Mouse (Mus musculus) monocyte, adult 2 months (primary cell): ENCODE data around the gene Metap1d.

Experiments
- DNase-seq, 2 experiments: peaks; one replicate each; pipeline ENCODE4 v3.0.0; 2022; ENCODE audit warnings: low spot score in 2 of 2, low read depth in 1 of 2

Metap1d gene

GRCm38 (mm10) chr2:71543948-71544347, 90.9 kb downstream of the Metap1d start:
- DNase-seq = no peak

- no peak for DNase-seq
Measured at GRCm38 (mm10) chr2:71544391-71545285, 91.6 kb downstream of the Metap1d start.

DNA sequence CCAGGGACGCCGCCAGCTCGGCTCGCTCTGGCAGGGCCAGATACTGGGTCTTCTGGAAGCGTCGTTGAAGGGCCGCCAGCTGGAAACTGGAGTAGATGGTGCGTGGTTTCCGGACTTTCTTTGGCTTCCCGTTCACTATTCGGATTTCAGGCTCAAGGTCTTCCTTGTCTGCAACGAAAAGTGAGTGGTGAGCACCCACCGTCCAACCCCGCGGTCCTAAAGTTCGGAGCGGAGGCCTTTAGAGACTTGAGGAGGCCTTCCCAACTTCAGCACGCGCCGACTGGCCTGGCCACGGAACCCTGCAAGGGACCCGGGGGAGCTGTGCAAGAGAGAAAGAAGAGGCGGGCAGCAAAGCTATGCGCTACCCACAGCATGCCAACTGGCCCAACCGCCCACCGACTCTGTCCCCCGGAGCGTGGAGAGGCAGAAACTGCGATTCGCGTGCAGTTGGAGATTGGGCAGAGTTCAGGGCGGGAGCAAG, 92.4 kb downstream of the Metap1d start:
- no peak for DNase-seq

DNA sequence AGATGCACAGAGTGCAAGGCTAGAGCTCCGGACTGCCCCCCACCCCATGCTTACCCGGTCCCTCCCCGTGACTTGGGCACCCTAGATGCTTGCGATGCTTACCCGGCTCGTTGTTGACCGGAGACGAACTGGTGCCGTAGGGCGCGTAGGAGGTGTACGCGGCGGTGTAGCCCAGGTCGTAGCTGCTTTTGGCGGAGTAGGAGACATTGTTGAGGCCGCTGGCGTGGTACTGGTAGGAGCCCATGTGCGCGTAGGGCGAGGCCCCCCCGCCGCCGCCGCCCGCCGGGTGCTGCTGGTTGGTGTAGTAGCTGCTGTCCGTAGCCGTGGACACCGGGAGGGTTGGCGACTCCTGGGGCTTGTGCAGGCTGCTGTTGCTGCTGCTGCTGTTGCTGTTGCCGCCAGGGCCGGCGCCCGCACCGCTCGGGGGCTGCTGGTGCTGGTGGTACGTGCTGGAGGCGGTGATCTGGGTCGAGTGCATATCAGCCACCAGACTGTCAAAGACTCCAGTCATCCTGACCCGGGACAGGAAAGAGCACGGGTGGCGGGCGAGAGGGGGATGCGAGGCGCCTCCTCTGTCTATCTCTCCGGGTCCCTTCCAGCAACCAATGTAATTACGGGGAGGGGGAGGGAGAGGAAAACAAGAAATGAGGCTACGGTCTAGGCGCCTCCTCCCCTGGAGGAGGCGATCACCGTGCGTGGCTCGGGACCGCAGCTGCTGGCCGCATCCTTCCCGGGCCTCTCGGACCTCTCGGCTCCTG, 93.0 kb downstream of the Metap1d start:
- DNase-seq = no peak

DNA sequence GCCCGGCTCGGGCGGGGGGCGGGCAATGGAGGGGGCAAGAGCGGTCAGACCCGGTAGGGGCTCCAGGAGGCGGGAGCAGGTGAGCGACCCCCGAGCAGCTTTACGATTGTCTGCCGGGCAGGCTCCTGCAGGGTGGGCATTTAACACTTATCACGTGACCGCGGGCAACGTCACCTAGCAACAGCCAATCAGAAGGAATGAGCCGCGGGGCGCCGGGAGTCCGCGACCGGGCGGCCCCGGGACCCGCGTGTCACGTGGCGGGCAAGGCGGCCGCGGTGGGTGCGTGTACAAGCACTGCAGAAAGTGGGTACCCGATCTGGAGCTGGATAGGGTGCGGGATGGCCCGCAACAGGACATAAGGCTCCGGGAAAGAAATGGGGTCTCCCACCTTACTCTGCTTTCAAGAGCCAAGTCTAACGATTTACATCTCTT, 93.6 kb downstream of the Metap1d start, which contains the start of gene Dlx2:
TSS of gene Dlx2 (minus strand) at position 115 of the 432 bp plus-strand sequence.
- no peak for DNase-seq

DNA sequence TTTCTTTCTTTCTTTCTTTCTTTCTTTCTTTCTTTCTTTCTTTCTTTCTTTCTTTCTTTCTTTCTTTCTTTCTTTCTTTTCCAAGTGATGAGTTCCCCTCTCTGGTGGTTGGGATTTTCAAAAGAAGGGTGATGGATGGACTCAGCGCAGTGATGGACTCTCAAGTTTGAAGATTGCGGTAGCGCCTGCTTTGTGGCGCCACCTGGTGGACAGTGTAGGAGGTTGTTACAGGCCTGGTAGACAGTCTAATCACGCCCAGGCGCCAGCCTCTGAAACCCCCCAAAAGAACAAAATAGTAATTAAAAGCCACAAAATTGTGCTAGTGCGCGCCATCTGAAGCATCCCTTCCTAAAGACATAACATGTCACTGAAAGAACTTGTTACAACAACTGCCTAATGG, 94.8 kb downstream of the Metap1d start:
- peak in 1 of 2 experiments; percentile 54 for DNase-seq

DNA sequence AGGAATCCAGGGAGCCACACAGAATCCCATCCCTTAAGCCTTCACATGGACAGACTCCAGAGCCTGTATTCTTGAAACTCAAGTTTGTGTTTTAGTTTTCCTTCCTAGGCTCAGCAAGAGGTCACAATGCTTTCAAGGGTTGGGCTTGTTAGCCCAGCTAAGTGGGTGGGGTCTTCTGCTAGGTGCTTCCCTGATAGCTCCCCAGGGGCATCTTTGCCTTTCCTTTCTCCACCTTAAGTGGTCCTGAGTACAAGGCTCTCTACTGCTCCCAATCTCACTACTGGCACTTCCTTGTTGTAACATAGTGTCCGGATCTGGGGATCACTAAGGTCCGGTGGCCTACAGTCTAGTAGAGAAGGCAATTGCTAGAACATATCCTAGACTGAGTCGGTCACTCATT, 97.3 kb downstream of the Metap1d start:
- DNase-seq = no peak

- DNase-seq = no peak
Measured at GRCm38 (mm10) chr2:71551704-71552103, 98.6 kb downstream of the Metap1d start.

GRCm38 (mm10) chr2:71556071-71556470, 103.0 kb downstream of the Metap1d start:
- no peak for DNase-seq

- DNase-seq = no peak
Measured at GRCm38 (mm10) chr2:71566466-71566865, 113.4 kb downstream of the Metap1d start.

- DNase-seq = no peak
Measured at GRCm38 (mm10) chr2:71573736-71574135, 120.7 kb downstream of the Metap1d start.
